Mouse (Mus musculus) embryo, embryonic 11.5 days (tissue): ENCODE measurements around the gene Dclk3.

Experiments
- DNase-seq: peaks from one replicate; pipeline ENCODE4 v3.0.0-alpha.2; 2012; ENCODE audit warnings: low read depth, low spot score

The Dclk3 gene

GRCm38 (mm10) chr9:111438904-111439835, at the start of gene Dclk3:
Gene Dclk3 (plus strand): TSS chr9:111439081.
- DNase-seq, result no peak

DNA sequence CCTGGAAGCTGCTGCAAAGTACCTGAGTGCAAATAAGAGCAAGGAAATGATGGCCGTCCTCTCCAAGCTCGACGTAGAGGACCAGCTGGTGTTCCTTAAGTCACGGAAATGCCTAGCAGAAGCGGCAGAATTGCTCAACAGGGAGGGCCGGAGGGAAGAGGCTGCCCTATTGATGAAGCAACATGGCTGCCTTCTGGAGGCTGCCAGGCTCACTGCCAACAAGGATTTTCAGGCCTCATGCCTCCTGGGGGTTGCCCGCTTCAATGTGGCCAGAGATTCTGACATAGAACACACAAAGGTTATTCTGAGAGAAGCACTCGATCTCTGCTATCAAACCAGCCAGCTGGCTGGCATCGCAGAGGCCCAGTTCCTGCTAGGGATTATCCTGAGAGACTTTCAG, 48.9 kb upstream of the Dclk3 start:
- no peak for DNase-seq

- no peak for DNase-seq
Measured at GRCm38 (mm10) chr9:111391036-111391435, 47.8 kb upstream of the Dclk3 start.

DNA sequence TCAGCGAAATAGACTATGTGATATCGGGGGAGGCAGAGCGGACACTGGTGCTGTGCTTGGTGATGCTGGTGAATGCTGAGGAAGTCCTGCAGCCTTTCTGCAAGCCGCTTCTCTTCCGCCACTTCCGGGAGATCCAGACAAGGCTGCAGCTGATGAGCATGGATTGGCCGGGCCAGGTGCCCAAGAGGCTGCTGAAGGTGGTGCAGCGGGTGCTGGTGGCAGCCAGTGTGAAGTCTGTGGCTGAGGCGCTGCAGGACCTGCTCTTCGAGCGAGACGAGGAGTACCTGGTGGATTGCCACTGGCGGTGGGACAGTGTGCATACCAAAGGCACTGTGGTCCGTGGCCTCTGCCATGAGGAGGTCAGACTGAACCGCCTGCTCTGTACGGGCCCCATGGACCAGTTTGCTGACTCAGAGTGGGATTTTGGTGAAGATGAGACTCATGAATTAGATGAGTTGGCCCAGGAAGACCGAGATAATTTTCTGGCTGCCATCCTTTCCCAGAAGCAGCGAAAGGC, 46.9 kb upstream of the Dclk3 start:
- no peak for DNase-seq

DNA sequence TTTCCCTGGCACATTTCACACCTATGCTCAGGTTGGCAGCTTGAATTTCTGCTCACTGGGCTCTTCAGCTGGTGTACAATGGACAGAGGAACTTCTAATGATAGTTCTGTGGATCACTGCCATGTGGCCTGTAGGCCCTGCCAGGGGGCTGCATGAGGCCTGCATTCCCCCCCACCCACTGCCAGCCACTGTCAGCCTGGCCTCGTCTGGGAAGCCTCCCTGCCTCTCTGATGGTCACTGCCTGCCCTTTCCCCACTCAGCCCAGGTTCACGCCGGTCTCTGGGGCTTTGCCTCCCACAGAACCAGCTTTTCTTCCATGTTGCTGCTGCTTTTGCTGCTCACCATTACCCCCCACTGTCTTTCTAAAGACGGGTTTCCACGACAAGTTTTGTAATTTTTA, 43.6 kb upstream of the Dclk3 start:
- no peak for DNase-seq

DNA sequence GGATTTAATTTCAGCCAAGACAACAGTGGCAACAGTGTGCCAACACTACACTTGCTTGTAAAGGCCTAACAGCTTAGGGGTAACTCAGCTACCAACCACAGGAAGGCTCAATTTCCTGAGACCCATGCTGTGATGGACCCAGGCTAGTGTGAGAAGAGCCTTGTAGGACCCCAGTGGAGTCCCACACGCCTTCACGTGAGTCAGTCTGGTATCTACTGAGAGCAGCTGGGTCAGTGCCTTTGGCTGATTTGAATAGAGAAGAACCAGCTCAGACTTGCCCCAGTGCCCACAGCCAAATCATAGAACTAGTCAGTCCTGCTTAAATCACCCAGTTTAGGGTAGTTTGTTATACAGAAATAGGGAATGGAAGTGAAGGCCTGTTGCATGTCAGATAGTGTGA, 40.8 kb upstream of the Dclk3 start:
- no peak for DNase-seq

- no peak for DNase-seq
Measured at GRCm38 (mm10) chr9:111400089-111400488, 38.8 kb upstream of the Dclk3 start.

GRCm38 (mm10) chr9:111403159-111403558, 35.7 kb upstream of the Dclk3 start:
- DNase-seq, result no peak

- DNase-seq, result no peak
Measured at GRCm38 (mm10) chr9:111404346-111405079, 34.4 kb upstream of the Dclk3 start.

GRCm38 (mm10) chr9:111405080-111405428, 33.8 kb upstream of the Dclk3 start:
- DNase-seq, result no peak

DNA sequence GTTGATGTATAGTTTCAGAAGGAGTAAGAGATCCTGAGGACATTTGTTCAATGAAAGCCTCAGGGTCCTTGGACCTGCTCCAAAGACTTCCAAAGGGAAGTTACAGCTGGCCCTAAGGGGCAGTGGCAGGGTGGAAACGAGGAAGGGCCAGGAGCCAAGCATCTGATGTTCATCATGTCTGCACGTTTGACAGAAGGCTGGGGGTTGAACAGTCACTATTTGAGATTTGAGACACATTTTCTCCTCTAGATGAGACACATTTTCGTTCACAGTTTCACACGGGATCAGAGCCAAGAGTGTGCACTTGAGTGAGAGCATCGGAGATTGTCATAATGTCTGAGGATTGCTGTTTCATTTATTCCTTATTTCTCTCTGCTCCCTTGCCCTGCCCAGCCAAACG, 30.9 kb upstream of the Dclk3 start:
- DNase-seq, result no peak

- no peak for DNase-seq
Measured at GRCm38 (mm10) chr9:111408427-111408826, 30.5 kb upstream of the Dclk3 start.

- DNase-seq, result peak; percentile 11
Measured at GRCm38 (mm10) chr9:111412471-111413160, 26.3 kb upstream of the Dclk3 start.

DNA sequence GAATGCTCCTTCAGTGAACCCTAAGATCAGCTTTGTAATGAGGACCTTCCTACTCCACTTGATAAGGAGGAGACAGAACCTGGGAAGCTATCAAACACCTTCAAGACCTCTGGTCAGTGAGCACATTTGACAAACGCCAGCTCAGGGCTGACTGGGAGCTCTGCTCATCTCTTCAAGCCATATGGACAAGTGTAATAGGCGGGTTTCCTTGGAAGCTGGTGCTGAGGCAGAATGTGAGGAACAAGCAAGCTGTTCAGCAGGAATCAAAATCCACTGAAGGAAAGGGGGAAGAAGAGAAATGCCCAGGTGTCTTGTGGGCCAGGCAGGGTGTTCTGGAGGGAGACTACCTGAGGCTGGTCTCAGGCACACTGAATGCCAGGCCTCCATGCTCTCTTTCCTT, 17.0 kb upstream of the Dclk3 start:
- DNase-seq, result no peak

DNA sequence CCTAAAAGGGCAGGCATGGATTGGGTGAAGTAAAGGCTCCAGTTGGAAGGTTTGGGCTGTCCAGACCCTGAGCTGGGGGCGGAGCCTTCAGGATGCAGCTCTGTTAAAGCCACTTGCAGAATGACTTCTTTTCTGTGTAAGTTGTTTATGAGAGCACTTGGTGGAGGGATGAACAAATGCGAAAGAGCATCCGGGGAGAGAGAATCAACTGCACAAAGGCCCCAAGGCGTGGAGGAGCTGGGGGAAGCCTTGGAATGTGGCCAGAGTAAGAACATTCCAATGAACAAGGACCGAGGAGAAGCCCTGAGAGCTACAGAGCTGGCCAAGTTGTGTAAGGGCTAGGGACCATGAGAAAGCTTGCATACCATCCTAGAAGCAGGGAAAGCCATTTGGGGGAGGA, 16.3 kb upstream of the Dclk3 start:
- DNase-seq, result no peak

- DNase-seq, result no peak
Measured at GRCm38 (mm10) chr9:111425113-111425512, 13.8 kb upstream of the Dclk3 start.

DNA sequence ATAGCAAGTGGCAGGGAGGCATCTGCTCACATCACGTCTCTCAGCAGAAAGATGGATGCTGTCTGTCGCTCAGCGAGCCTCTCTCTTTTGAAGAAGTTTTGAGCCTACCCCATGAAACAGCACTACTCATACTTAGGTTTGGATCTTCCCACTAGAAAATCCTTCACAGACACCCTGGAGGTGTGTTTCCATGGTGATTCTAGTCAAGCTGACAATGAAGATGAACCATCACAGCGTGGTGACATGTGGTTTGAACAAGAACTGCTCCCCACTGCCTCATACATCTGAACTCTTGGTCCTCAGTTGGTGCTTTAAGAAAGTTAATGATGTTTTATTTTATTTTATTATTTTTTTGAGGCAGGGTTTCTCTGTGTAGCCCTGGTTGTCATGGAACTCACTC, 12.9 kb upstream of the Dclk3 start:
- no peak for DNase-seq

DNA sequence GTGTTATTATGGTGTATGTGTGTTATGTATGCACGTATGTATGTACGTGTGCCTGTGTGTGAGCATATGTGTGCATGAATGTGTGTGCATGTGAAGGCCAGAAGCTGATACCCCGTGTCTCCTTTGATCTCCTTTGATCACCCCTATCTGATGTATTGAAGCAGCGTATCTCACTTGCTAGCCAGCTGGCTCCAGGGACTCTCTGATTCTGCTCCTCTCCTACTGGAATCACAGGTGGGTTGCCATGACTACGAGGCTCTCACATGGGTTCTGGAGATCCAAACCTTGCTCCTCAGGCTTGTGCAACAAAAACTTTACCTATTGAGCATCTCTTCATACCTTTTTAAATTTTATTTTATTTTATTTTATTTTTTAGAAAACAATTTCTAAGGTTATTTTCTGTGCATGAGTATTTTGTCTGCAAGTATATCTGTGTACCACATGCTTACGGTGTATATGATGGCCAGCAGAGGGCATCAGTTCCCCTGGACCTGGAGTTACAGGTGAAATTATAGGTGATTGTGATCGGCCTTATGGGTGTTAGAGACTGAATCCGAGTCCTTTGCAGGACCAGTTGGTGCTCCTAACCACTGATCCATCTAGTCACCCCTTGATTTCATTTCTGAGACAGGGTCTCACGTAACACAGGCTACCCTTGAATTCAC, 10.9 kb upstream of the Dclk3 start:
- no peak for DNase-seq

DNA sequence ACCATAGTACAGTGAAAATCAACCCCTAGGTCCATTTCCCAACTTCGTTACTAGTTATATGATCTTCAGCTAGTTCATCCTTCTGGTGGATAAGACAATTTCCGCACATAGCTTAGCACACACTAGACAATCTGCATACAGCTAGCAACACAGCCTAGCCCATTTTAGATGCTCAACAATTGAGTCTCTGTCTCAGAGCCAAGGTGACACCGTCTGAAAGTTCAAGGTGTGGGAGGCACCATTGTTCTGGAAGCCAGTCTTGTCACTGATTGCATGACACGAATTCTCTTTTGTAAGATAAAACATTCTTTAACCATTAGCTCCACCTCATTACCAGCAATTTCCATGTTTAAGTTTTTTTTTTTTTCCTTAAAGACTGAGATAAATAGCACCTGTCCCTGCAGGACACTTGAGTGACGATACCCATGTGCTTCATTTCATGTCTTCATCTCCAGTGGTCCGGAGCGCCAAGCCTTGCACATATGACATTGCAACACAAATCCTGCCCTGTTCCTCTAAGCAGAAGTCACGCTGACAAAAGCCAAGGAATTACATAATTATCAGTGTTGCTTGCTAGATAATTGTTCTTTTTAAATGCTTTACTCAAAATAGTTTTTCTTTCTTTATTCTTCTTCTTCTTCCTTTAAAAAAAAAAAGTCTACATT, 10.1 kb upstream of the Dclk3 start:
- no peak for DNase-seq

DNA sequence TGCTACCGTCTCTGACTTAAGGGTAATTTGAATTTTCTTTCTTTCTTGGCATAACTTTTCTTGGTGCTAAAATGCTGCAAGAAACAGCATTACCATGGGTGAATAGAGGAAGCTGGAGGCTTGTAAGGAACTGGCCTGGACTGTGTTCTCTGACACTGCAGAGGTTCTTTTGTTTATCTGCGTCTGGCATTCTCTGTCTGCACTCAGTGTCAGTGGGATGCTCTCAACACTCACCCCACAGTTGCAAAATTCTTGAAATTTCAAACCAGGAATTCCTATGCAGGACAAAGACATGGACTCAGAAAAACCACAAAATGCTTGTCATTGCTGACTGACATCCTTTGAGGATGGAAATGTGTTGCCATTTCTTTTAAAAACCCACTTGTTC, 9.5 kb upstream of the Dclk3 start:
- no peak for DNase-seq

DNA sequence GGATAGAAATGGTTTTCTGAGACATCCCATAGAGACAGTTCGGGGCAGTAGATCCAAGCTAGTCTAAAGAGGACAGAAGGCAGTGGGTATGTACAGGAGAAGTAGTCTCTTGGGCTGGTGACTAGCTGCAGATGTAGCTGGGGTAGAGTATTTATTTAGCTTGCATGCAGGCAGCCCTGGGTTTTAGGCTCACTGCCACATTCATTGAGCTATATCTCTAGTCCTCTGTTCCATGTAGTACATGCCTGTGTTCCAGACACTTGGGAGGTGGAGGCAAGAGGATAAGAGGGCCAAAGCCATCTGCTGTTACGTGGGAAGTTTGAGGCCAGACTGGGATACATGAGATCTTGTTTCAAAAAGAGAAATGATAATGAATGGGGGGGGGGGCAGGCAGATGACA, 3.5 kb upstream of the Dclk3 start:
- DNase-seq, result no peak
